Mouse (Mus musculus) kidney, embryonic 16.5 days (tissue): Measurements from ENCODE around the gene Rho. TPM values are rescaled to one million over a fixed set of nuclear protein-coding genes. Genes with fewer than 3 reads are reported as not detected.

ENCODE experiments used
- ATAC-seq: fragments of 200-750 bp; cut with Nextera tagmentation; 2 replicates; pipeline ENCODE4 v1.8.0; 2017; ENCODE audit warnings: moderate TSS enrichment; ENCODE audit not compliant: low FRiP score, low TSS enrichment
- H3K27ac ChIP-seq: fragments of 300-500 bp; sonication (generic); 2 replicates; pipeline ENCODE4 v1.5.1; 2014; ENCODE audit warnings: low read length
- H3K27me3 ChIP-seq: fragments of 300-500 bp; sonication (generic); 2 replicates; pipeline ENCODE4 v1.6.1; 2014; ENCODE audit warnings: low read length, control low read depth, mixed read lengths; ENCODE audit not compliant: insufficient read depth
- H3K36me3 ChIP-seq: fragments of 300-500 bp; sonication (generic); 2 replicates; pipeline ENCODE4 v1.6.1; 2014; ENCODE audit warnings: low read length, control low read depth, mixed read lengths; ENCODE audit not compliant: insufficient read depth
- H3K4me1 ChIP-seq: fragments of 300-500 bp; sonication (generic); 2 replicates; pipeline ENCODE4 v1.6.1; 2014; ENCODE audit warnings: low read length, control low read depth, mixed read lengths; ENCODE audit not compliant: insufficient read depth
- H3K4me2 ChIP-seq: fragments of 300-500 bp; sonication (generic); replicated peaks from 2 replicates; pipeline ENCODE4 v1.6.1; 2014; ENCODE audit warnings: low read depth, low read length
- H3K4me3 ChIP-seq: fragments of 300-500 bp; sonication (generic); 2 replicates; pipeline ENCODE4 v1.5.1; 2014; ENCODE audit warnings: mild to moderate bottlenecking, low read length
- H3K9ac ChIP-seq: fragments of 300-500 bp; sonication (generic); replicated peaks from 2 replicates; pipeline ENCODE4 v1.6.1; 2014; ENCODE audit warnings: low read length
- H3K9me3 ChIP-seq: fragments of 300-500 bp; sonication (generic); 2 replicates; pipeline ENCODE4 v1.6.1; 2016; ENCODE audit warnings: low read length, control low read depth
- whole genome bisulfite sequencing: fragments of 180-500 bp; shearing (Covaris S2); extraction: QIAGEN DNeasy Blood & Tissue Kit; methylation state at CpG from one replicate; pipeline ENCODE4 v1.1.7; 2014; 5-methylcytosine and 5-hydroxymethylcytosine counted together
- polyA plus RNA-seq: library from polyadenylated mRNA; unstranded; fragments of >200 nt; fragmentation: Nextera tagmentation; extraction: Ambion mirVana; gene quantifications from 2 replicates; pipeline ENCODE4 v1.2.1, GENCODE M21; 2015

Rho gene
- polyA plus RNA-seq, 1 experiment from 2014 or later = 0.16 TPM

DNA sequence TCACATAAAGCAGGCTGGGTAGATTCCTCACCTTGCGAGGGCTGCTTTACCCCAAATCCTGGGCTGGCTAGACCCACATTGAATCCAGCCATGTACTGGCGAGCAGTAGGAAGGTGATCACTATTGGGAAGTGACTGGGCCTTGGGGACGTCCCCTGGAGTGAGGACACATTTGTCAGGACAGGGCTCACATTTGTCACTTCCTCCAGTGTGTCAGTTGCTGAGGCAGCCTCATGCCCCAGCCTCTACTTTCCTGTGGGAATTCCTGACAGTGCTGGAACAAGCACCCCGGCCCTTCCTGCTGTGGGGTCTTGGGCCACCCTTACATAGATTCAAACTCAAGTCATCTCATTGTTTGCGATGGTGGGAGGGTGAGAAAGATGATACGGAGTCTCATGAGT lies 19.8 kb upstream of the Rho start:
- Histone ChIP-seq H3K36me3 (peaks cover 5% of the 10 kb centered on the region), H3K27ac (no peak overlapping the region), H3K4me2 (no peak overlapping the region), H3K27me3 (no peaks in the 10 kb centered on the region), H3K4me3 (no peak overlapping the region), H3K9ac (no peak overlapping the region), H3K4me1 (peaks cover 32% of the 10 kb centered on the region), H3K9me3 (no peaks in the 10 kb centered on the region)
- 74% methylated on average over 6 of the region's 6 CpGs for WGBS
- ATAC-seq = no peak

DNA sequence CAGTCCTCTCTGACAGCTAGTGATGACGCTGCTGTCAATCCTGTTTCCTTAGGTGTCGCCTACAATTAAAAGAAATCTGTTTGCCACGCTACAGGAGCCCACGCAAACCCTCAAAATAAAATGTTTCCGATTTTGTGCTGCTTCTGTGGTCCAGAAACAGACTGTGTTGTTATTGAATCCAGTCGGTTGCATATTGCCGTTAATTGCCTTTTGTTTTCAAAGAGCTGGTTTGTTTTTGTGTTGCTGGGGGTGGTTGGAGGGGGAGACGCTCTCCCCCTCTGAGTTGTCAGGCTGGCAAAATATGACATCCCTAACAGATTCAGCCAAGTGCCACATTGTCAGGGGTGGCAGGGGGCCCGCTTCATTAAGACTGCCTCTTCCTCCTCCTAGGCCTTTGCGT lies 18.1 kb upstream of the Rho start:
- H3K4me1 ChIP-seq = peaks cover 31% of the 10 kb centered on the region
- H3K27me3 ChIP-seq = no peaks in the 10 kb centered on the region
- H3K4me2 ChIP-seq = no peak overlapping the region
- 0 out of 2 replicates have a peak, but pooled peaks cover 5% of the 10 kb centered on the region for H3K36me3 ChIP-seq
- no peak overlapping the region for H3K9ac ChIP-seq
- H3K27ac ChIP-seq = no peak overlapping the region
- H3K9me3 ChIP-seq = no peaks in the 10 kb centered on the region
- ATAC-seq = no peak
- no peak overlapping the region for H3K4me3 ChIP-seq
- WGBS = 83% methylated on average over 10 of the region's 10 CpGs

DNA sequence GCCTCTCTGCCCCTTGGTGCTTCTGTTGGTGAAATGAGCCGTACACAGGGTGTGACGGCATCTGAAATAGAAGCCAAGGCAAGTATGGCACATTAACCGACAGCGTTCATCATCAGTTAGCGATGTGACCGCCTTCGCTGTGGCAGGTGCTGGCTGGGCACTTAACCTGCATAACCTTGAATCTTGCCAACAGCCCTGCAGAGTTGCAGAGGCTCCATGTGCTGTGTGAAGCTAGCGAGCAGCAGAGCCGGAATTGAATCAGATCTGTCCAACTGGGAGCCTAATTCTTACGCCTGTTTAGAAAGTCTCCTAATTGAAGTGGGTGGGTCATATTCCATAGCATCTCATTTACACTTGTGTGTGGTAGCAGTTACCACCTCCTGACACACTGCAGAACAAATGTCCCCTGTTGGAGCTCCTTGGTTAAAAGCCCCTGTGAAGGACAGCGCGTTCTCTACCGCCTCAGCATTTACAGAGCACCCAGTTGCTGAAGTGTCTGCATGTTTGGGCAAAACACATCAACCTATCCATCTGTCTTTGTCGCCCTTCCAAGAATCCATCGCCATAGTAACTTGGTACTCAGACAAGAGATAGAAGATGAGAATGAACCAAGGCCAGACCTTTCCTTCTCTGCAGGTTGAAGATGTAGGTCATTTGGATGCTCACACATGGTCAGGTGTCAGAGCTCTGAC lies 16.9 kb upstream of the Rho start:
- Histone ChIP-seq H3K27me3 (no peaks in the 10 kb centered on the region), H3K4me1 (peaks cover 27% of the 10 kb centered on the region), H3K4me2 (no peak overlapping the region), H3K9ac (no peak overlapping the region), H3K9me3 (no peaks in the 10 kb centered on the region), H3K4me3 (no peak overlapping the region), H3K36me3 (0 out of 2 replicates have a peak, but pooled peaks cover 7% of the 10 kb centered on the region), H3K27ac (no peak overlapping the region)
- no peak for ATAC-seq
- WGBS = 61% methylated on average over 15 of the region's 15 CpGs

DNA sequence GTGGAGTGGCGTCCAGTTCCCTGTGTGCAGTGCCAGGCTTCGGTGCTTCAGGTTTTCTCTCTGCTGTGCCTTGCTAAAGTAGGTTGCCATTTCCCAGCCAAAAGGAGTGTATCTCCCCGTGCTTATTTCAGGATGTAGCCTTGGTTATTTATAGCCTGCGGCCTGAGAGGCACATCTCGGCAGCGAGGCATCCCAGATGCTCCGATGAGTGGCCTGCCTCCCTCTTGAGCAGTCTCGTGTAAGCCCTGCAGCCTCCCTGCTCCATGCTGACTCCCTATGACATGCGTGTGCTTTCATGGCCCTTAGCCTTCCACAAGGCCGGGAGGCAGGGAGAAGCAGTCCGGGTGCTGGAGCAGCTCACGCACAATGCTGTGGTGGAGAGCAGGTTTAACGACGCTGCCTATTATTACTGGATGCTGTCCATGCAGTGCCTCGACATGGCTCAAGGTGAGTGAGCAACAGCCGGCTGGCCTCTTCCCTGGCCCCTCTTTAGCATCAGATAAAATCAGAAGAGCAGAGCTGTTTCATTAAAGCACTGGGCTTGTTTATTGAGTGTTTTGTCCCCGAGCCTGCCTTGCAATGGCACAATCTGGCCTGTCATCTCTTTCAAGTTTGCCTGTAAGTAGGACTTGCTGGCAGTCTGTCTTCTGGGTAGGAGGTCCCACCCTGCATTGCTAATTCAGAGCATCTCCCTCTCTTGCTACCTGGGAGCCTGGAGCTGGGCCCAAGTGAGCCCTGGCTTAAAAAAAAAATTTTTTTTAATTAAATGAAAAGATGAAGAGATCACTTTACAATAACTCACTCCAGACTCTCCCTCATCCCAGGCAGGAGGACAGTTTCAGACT lies 15.7 kb upstream of the Rho start:
- H3K9me3 ChIP-seq = no peaks in the 10 kb centered on the region
- 0 out of 2 replicates have a peak, but pooled peaks cover 13% of the 10 kb centered on the region for H3K36me3 ChIP-seq
- H3K27ac ChIP-seq = peak overlapping the region; percentile 40; the same call in 1 of the 2 replicates
- H3K27me3 ChIP-seq = no peaks in the 10 kb centered on the region
- no peak for ATAC-seq
- no peak overlapping the region for H3K9ac ChIP-seq
- peaks cover 27% of the 10 kb centered on the region for H3K4me1 ChIP-seq
- H3K4me2 ChIP-seq = no peak overlapping the region
- H3K4me3 ChIP-seq = no peak overlapping the region
- WGBS = 26% methylated on average over 17 of the region's 17 CpGs

DNA sequence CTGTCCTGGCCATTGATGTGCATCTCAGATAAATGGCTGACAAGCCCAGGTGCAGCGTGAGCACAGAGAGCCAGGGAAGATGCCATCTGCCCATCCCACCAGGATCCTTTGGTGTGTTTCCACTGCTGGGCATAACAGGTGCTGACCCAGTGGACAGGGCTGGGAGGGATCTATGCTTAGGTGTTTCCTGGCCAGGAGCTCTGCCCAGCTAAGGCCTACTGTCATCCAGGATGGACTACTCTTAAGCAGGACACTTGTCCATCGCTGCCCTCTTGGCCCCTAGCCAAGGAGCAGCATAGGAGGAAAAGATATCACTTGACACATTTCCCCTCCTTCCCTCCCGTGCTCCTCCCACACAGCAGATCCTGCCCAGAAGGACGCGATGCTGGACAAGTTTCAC lies 14.9 kb upstream of the Rho start:
- Histone ChIP-seq H3K4me3 (no peak overlapping the region), H3K9ac (no peak overlapping the region), H3K4me1 (peaks cover 27% of the 10 kb centered on the region), H3K9me3 (no peaks in the 10 kb centered on the region), H3K27me3 (no peaks in the 10 kb centered on the region), H3K27ac (no peak overlapping the region), H3K4me2 (no peak overlapping the region), H3K36me3 (0 out of 2 replicates have a peak, but pooled peaks cover 13% of the 10 kb centered on the region)
- 56% methylated on average over 5 of the region's 5 CpGs for WGBS
- 0 out of 2 replicates have a peak, but pooled peaks have one; percentile 21 for ATAC-seq

DNA sequence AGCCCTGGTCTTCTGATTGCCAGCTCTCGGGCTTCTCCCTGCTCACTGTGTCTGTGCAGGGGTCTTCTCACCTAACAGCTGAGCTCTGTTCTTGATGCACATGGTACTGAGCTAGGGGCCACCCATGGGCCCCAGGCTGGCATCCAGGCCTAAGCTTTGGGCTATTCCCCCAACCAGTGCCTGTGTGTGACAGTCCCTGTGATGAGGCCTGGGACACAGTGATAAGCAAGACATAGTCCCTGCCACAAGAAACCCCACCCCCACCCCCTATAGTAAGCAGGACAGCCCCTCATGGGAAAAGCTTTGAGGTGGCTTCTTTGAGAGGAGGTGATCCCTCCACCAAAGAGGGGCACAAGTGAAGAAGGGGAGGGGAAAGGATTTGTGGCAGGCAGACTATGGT lies 12.9 kb upstream of the Rho start:
- Histone ChIP-seq H3K9me3 (no peaks in the 10 kb centered on the region), H3K4me3 (no peak overlapping the region), H3K27ac (no peak overlapping the region), H3K9ac (no peak overlapping the region), H3K36me3 (0 out of 2 replicates have a peak, but pooled peaks cover 15% of the 10 kb centered on the region), H3K27me3 (no peaks in the 10 kb centered on the region), H3K4me1 (peaks cover 27% of the 10 kb centered on the region), H3K4me2 (no peak overlapping the region)
- no peak for ATAC-seq
- 100% methylated on average over 1 of the region's 1 CpGs for WGBS

DNA sequence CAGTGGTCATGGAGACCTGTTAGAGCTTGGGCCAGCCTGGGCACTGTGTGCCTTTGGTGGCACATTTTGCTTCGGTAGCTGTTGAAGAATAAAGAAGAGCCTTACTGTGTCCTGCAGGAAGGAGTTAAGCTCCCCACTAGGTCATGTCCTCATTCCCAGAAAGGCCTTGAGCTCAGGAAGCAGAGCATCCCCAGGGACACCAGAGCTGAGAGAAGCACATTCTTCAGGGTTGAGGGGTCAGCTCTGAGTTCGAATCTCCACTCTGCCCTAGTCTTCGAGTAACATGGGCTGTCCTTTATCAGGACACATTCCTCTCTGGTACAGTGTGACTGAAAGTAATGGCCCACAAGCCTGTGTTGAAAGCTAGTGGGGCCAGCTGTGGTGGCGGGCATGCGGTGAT lies 11.7 kb upstream of the Rho start:
- ATAC-seq = no peak
- Histone ChIP-seq H3K27ac (no peak overlapping the region), H3K36me3 (0 out of 2 replicates have a peak, but pooled peaks cover 21% of the 10 kb centered on the region), H3K9ac (no peak overlapping the region), H3K4me3 (no peak overlapping the region), H3K4me2 (no peak overlapping the region), H3K4me1 (peaks cover 25% of the 10 kb centered on the region), H3K9me3 (no peaks in the 10 kb centered on the region), H3K27me3 (no peaks in the 10 kb centered on the region)
- 88% methylated on average over 5 of the region's 5 CpGs for WGBS

DNA sequence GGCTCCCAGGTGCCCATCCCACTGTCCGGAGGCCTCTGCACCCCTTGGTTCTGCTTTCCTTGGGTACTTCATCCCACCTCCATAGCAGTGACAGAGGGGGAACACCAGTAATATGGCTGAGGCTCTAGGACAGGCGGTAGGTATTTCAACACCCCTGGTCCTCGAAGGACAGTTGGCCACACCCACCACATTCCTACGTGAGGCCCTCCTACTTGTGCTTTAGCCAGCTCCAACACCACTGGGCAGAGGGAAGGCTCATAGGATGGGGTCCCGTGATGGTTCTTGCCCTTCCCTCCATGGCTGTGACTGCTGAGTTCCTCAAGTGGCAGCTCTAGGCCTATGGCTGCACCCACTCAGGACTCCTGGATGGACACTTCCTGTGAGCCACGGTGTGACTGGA lies 6.7 kb upstream of the Rho start:
- Histone ChIP-seq H3K4me2 (no peak overlapping the region), H3K27ac (no peak overlapping the region), H3K4me3 (no peak overlapping the region), H3K9me3 (no peaks in the 10 kb centered on the region), H3K4me1 (peaks cover 9% of the 10 kb centered on the region), H3K36me3 (0 out of 2 replicates have a peak, but pooled peaks cover 14% of the 10 kb centered on the region), H3K9ac (0 out of 2 replicates have a peak overlapping the region, but pooled peaks have one; percentile 11), H3K27me3 (no peaks in the 10 kb centered on the region)
- WGBS = 33% methylated on average over 6 of the region's 6 CpGs
- ATAC-seq = peak; percentile 47

DNA sequence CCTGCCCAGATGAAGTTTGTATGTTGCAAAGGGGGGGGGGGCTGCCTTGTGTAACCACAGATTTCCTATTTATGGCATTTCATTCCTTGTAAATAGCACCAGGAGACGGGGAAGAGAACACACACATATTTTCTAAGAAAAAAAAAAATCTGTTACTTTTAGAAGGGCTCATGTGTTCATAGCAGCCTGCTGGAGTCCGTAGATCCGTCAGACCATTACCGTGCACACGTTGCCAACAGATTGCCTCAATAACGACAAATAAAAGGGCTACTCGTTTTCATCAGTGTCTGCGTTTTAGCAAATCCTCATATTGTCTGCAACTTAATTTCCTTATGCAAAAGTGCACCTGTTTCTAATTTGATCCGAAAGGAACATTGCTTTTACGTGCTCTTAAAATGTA lies 5.1 kb upstream of the Rho start:
- Histone ChIP-seq H3K27me3 (no peaks in the 10 kb centered on the region), H3K4me3 (no peak overlapping the region), H3K27ac (no peak overlapping the region), H3K4me2 (no peak overlapping the region), H3K4me1 (peaks cover 10% of the 10 kb centered on the region), H3K9me3 (no peaks in the 10 kb centered on the region), H3K9ac (no peak overlapping the region), H3K36me3 (0 out of 2 replicates have a peak, but pooled peaks cover 7% of the 10 kb centered on the region)
- ATAC-seq = no peak
- 82% methylated on average over 10 of the region's 10 CpGs for WGBS
